Mouse (Mus musculus) embryonic facial prominence, embryonic 13.5 days (tissue): ENCODE data around the gene Gipc1. TPM values are rescaled to one million over a fixed set of nuclear protein-coding genes. Genes with fewer than 3 reads are reported as not detected.

Experiments
- ATAC-seq: fragments of 200-750 bp; cut with Nextera tagmentation; 2 replicates; pipeline ENCODE4 v1.8.0; 2017; ENCODE audit warnings: low read depth; ENCODE audit not compliant: insufficient number of reproducible peaks, insufficient read depth, low FRiP score, low TSS enrichment
- H3K27ac ChIP-seq: fragments of 300-500 bp; sonication (generic); 2 replicates; pipeline ENCODE4 v1.5.1; 2015; ENCODE audit warnings: moderate library complexity, mild to moderate bottlenecking, inconsistent platforms
- H3K27me3 ChIP-seq: fragments of 300-500 bp; sonication (generic); 2 replicates; pipeline ENCODE4 v1.6.1; 2015; ENCODE audit warnings: mild to moderate bottlenecking, inconsistent platforms
- H3K36me3 ChIP-seq: fragments of 300-500 bp; sonication (generic); 2 replicates; pipeline ENCODE4 v1.6.1; 2015; ENCODE audit warnings: mild to moderate bottlenecking, inconsistent platforms
- H3K4me1 ChIP-seq: fragments of 300-500 bp; sonication (generic); 2 replicates; pipeline ENCODE4 v1.6.1; 2015; ENCODE audit warnings: inconsistent platforms
- H3K4me2 ChIP-seq: fragments of 300-500 bp; sonication (generic); 2 replicates; pipeline ENCODE4 v1.6.1; 2015; ENCODE audit warnings: moderate library complexity, mild to moderate bottlenecking, inconsistent platforms
- H3K4me3 ChIP-seq: fragments of 300-500 bp; sonication (generic); 2 replicates; pipeline ENCODE4 v1.5.1; 2015; ENCODE audit warnings: mild to moderate bottlenecking, inconsistent platforms
- H3K9ac ChIP-seq: fragments of 300-500 bp; sonication (generic); 2 replicates; pipeline ENCODE4 v1.6.1; 2015; ENCODE audit warnings: mild to moderate bottlenecking, inconsistent platforms
- H3K9me3 ChIP-seq: fragments of 300-500 bp; sonication (generic); 2 replicates; pipeline ENCODE4 v1.6.1; 2016; ENCODE audit warnings: inconsistent platforms
- WGBS: fragments of 180-500 bp; shearing (Covaris S2); methylation state at CpG from one replicate; pipeline ENCODE4 v1.1.7; 2015; ENCODE audit warnings: mixed read lengths; 5-methylcytosine and 5-hydroxymethylcytosine counted together
- polyA plus RNA-seq: library from polyadenylated mRNA; unstranded; fragments of >200 nt; fragmentation: Nextera tagmentation; extraction: Ambion mirVana; gene quantifications from 2 replicates; pipeline ENCODE4 v1.2.1, GENCODE M21; 2015

Gene Gipc1
- polyA plus RNA-seq, 1 experiment from 2014 or later, result 190 TPM

DNA sequence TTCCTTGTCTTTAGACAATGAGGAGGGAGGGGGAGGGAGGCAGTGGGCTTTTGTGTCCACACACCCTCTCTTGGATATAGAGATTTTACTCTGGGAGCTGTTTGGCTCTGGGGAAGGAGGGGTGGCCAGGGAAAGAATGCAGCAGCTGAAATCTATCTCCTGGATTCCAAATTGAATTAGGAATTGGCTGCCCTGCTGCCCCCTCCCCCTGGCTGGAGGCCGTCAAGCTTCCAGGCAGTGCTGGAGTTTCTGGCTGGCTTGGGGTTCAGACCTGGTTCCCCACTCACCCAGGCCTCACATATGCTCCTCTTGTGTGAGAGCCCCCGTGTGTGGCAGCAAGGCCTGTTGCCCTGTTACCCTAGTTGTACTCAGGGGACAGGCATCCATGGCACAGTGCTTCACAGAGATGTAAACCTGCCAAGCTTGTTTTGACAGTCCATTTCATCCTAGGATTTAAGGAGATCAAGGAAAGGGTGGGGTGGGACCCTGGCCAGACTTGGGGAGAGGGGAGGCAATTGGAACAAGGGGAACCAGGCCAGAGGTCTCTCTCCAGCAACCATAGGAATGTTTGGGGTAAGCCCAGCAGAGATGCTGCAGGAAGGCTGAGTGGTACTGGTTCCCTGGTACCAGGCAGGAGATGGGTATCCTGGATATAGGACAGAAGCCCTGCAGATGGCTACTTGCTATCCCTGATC is 12.6 kb downstream of the Gipc1 start:
- H3K27ac ChIP-seq, result peak overlapping the region; percentile 90
- no peak overlapping the region for H3K9ac ChIP-seq
- WGBS, result 10% methylated on average over 2 of the region's 2 CpGs

DNA sequence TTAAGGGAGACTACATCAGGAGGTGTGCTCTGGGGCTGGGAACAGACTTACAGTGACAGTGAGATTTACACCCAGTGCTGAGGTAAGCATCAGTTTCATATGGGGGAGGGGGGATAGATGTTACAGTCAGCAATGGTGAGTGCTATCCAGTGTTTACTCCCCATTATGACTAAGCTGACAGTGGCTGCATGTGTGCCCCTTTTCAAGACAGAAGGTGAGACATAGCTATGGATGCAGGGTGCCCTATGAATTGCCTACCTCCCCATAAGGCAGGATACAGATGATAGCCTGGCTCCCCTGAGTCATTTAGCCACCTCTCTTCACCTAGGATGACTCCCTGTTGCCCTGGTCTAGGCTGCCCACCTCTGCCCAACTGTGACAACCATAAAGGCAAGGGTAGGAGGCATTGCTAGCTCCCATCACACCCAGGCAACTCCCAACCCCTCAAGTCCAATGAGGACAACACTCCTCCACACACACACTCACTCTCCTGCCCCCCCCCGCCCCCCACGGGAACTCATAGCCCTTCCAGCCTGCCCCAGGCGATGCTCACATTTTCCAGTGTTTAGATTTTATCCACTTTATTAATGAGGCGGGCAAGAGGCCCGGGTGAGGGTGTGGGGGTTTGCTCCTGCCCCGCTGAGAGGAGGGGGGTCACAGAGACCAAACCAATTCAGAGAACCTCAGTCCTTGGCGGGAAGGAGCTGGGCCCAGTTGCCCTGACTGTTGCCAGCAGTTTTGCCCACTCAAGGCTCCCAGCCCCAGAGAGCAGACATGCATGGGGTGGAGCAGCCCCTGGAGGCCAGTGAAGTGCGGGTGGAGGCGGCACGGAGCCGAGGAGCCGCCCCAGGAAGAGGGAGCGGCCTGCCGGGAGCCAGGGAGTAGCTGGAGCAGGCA is 13.7 kb downstream of the Gipc1 start, which contains the start of gene Ptger1:
Gene Ptger1 (plus strand): TSS at position 710 of the 897 bp plus-strand sequence.
- H3K4me1 ChIP-seq, result peaks cover 74% of the 10 kb centered on the region
- peak within 1 kb of the TSS; percentile 70 for H3K4me2 ChIP-seq
- peaks cover 5% of the 10 kb centered on the region; the same call in 1 of the 2 replicates for H3K27me3 ChIP-seq
- 0 out of 2 replicates have a peak within 1 kb of the TSS, but pooled peaks have one; percentile 14 for H3K4me3 ChIP-seq
- WGBS, result 26% methylated on average over 14 of the region's 14 CpGs
- H3K9me3 ChIP-seq, result no peaks in the 10 kb centered on the region
- H3K9ac ChIP-seq, result peak within 1 kb of the TSS; percentile 55; the same call in 1 of the 2 replicates
- H3K27ac ChIP-seq, result peak within 1 kb of the TSS; percentile 90
- peaks cover 38% of the 10 kb centered on the region for H3K36me3 ChIP-seq
- no peak for ATAC-seq

More for the DNA sequence above, 12.6 kb downstream of the Gipc1 start:
- Histone ChIP-seq H3K4me1 (peaks cover 86% of the 10 kb centered on the region), H3K27me3 (peaks cover 5% of the 10 kb centered on the region; the same call in 1 of the 2 replicates), H3K4me3 (no peak overlapping the region), H3K4me2 (no peak overlapping the region; the same call in 1 of the 2 replicates), H3K36me3 (peaks cover 27% of the 10 kb centered on the region), H3K9me3 (no peaks in the 10 kb centered on the region)
- ATAC-seq, result no peak

- Histone ChIP-seq H3K4me3 (0 out of 2 replicates have a peak overlapping the region, but pooled peaks have one; percentile 14), H3K36me3 (peaks cover 44% of the 10 kb centered on the region), H3K4me1 (peaks cover 68% of the 10 kb centered on the region), H3K9me3 (no peaks in the 10 kb centered on the region), H3K27ac (peak overlapping the region; percentile 90), H3K9ac (peak overlapping the region; percentile 55; the same call in 1 of the 2 replicates), H3K27me3 (peaks cover 5% of the 10 kb centered on the region; the same call in 1 of the 2 replicates), H3K4me2 (peak overlapping the region; percentile 32)
- 97% methylated on average over 3 of the region's 3 CpGs for WGBS
- no peak for ATAC-seq
Measured at GRCm38 (mm10) chr8:83666866-83667234, 14.4 kb downstream of the Gipc1 start.

- H3K9ac ChIP-seq, result peak overlapping the region; percentile 74
- no peak for ATAC-seq
- 81% methylated on average over 10 of the region's 10 CpGs for WGBS
- peaks cover 5% of the 10 kb centered on the region; the same call in 1 of the 2 replicates for H3K27me3 ChIP-seq
- peak overlapping the region; percentile 22; the same call in 1 of the 2 replicates for H3K27ac ChIP-seq
- peaks cover 61% of the 10 kb centered on the region for H3K4me1 ChIP-seq
- no peak overlapping the region for H3K4me3 ChIP-seq
- H3K36me3 ChIP-seq, result peaks cover 51% of the 10 kb centered on the region
- no peaks in the 10 kb centered on the region for H3K9me3 ChIP-seq
- H3K4me2 ChIP-seq, result peak overlapping the region; percentile 70
Measured at GRCm38 (mm10) chr8:83667526-83667925, 15.0 kb downstream of the Gipc1 start.

DNA sequence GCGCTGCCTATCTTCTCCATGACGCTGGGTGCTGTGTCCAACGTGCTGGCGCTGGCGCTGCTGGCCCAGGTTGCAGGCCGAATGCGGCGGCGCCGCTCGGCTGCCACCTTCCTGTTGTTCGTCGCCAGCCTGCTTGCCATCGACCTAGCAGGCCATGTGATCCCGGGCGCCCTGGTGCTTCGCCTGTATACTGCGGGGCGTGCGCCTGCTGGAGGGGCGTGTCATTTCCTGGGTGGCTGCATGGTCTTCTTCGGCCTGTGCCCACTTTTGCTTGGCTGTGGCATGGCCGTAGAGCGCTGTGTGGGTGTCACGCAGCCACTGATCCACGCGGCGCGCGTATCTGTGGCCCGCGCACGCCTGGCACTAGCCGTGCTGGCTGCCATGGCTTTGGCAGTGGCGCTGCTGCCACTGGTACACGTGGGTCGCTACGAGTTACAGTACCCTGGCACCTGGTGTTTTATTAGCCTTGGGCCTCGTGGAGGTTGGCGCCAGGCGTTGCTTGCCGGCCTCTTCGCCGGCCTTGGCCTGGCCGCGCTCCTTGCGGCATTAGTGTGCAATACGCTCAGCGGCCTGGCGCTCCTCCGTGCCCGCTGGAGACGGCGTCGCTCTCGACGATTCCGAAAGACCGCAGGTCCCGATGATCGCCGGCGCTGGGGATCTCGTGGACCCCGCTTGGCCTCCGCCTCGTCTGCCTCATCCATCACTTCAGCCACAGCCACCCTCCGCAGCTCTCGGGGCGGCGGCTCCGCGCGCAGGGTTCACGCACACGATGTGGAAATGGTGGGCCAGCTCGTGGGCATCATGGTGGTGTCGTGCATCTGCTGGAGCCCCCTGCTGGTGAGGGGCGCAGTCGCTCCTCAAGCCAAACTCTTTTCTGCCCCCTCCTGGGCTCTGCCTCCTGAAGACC is 15.8 kb downstream of the Gipc1 start:
- Histone ChIP-seq H3K4me3 (peak overlapping the region; percentile 42), H3K36me3 (peaks cover 57% of the 10 kb centered on the region), H3K27me3 (peaks cover 5% of the 10 kb centered on the region; the same call in 1 of the 2 replicates), H3K4me2 (peak overlapping the region; percentile 70), H3K9me3 (no peaks in the 10 kb centered on the region), H3K9ac (peak overlapping the region; percentile 74), H3K27ac (peak overlapping the region; percentile 51; the same call in 1 of the 2 replicates), H3K4me1 (peaks cover 54% of the 10 kb centered on the region)
- 0 out of 2 replicates have a peak, but pooled peaks have one; percentile 7 for ATAC-seq
- 33% methylated on average over 80 of the region's 80 CpGs for WGBS

DNA sequence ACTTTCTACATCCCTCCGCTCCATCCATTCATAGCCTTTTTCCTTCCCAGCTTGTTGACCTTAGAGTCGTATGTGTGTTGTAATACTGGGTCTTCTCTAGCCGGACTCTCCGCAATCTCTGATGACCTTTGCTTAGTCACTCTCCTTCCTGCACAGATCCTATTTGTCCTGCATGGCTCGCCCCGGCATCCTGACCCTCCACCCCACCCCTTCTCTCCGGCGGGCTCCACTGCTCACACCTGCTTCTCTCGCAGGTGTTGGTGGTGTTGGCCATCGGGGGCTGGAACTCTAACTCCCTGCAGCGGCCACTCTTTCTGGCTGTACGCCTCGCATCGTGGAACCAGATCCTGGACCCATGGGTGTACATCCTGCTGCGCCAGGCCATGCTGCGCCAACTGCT is 16.5 kb downstream of the Gipc1 start:
- peaks cover 5% of the 10 kb centered on the region; the same call in 1 of the 2 replicates for H3K27me3 ChIP-seq
- peaks cover 56% of the 10 kb centered on the region for H3K36me3 ChIP-seq
- H3K9me3 ChIP-seq, result no peaks in the 10 kb centered on the region
- H3K4me2 ChIP-seq, result peak overlapping the region; percentile 70
- no peak overlapping the region for H3K27ac ChIP-seq
- WGBS, result 79% methylated on average over 16 of the region's 16 CpGs
- peaks cover 49% of the 10 kb centered on the region for H3K4me1 ChIP-seq
- H3K4me3 ChIP-seq, result no peak overlapping the region
- H3K9ac ChIP-seq, result 0 out of 2 replicates have a peak overlapping the region, but pooled peaks have one; percentile 74
- no peak for ATAC-seq

GRCm38 (mm10) chr8:83672936-83673335 is 20.5 kb downstream of the Gipc1 start:
- no peak overlapping the region for H3K4me3 ChIP-seq
- no peak for ATAC-seq
- H3K27ac ChIP-seq, result no peak overlapping the region
- no peak overlapping the region for H3K4me2 ChIP-seq
- 0 out of 2 replicates have a peak, but pooled peaks cover under 1% of the 10 kb centered on the region for H3K27me3 ChIP-seq
- 53% methylated on average over 5 of the region's 5 CpGs for WGBS
- H3K9ac ChIP-seq, result no peak overlapping the region
- peaks cover 79% of the 10 kb centered on the region for H3K36me3 ChIP-seq
- H3K4me1 ChIP-seq, result peaks cover 10% of the 10 kb centered on the region
- H3K9me3 ChIP-seq, result no peaks in the 10 kb centered on the region

- ATAC-seq, result no peak
- Histone ChIP-seq H3K4me1 (no peaks in the 10 kb centered on the region), H3K36me3 (peaks cover 89% of the 10 kb centered on the region), H3K27ac (no peak overlapping the region), H3K9ac (no peak overlapping the region), H3K27me3 (no peaks in the 10 kb centered on the region), H3K4me3 (no peak overlapping the region), H3K9me3 (no peaks in the 10 kb centered on the region), H3K4me2 (no peak overlapping the region)
- WGBS, result 82% methylated on average over 5 of the region's 5 CpGs
Measured at GRCm38 (mm10) chr8:83674497-83674896, 22.0 kb downstream of the Gipc1 start.

DNA sequence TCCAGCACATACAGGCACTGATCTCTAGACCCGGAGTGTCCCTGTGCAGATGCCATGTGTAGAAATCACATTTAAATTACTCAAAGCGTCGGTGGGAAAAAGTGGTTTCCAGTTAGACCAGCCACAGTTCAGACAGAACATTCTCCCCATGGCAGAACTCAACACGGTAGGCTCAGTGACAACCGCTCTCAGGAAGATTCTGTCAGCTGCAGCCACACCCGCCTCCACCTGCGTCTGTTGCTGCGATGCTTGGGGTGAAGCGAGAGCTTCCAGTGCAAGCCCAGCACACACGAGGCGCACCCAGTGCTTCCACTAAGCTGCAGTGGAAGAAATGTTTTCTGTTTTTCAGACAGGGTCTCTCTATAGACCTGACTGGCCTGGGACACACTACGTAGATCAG is 27.4 kb downstream of the Gipc1 start:
- H3K36me3 ChIP-seq, result peaks cover 75% of the 10 kb centered on the region
- no peak overlapping the region for H3K4me3 ChIP-seq
- no peak overlapping the region for H3K4me2 ChIP-seq
- 90% methylated on average over 12 of the region's 12 CpGs for WGBS
- ATAC-seq, result no peak
- no peaks in the 10 kb centered on the region for H3K27me3 ChIP-seq
- H3K27ac ChIP-seq, result peak overlapping the region; percentile 90; the same call in 1 of the 2 replicates
- H3K9me3 ChIP-seq, result no peaks in the 10 kb centered on the region
- peaks cover 30% of the 10 kb centered on the region for H3K4me1 ChIP-seq
- 0 out of 2 replicates have a peak overlapping the region, but pooled peaks have one; percentile 47 for H3K9ac ChIP-seq

DNA sequence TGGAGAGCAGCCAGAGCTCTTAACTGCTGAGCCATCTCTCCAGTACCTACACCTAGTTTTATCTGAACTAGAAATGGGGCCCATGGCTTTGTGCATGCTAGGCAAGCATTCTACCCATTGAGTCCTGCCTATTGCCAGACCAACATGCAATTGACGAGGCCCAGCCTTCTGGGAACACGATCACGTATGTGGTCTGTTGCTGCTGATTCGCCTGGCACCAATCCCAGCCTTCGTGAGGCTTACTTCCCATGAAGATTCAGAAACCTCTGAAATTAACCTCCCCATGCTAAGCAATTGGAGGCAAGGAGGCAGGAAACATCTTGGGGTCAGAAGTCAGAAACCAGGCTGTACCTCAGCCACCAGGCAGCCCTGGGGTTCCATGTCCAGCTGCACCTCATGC is 28.1 kb downstream of the Gipc1 start:
- 0 out of 2 replicates have a peak overlapping the region, but pooled peaks have one; percentile 41 for H3K9ac ChIP-seq
- no peaks in the 10 kb centered on the region for H3K27me3 ChIP-seq
- peak overlapping the region; percentile 90 for H3K27ac ChIP-seq
- H3K4me1 ChIP-seq, result peaks cover 30% of the 10 kb centered on the region
- no peak overlapping the region for H3K4me3 ChIP-seq
- no peak for ATAC-seq
- H3K4me2 ChIP-seq, result no peak overlapping the region
- no peaks in the 10 kb centered on the region for H3K9me3 ChIP-seq
- 40% methylated on average over 5 of the region's 5 CpGs for WGBS
- peaks cover 75% of the 10 kb centered on the region for H3K36me3 ChIP-seq
